Mouse (Mus musculus) midbrain, embryonic 13.5 days (tissue): ENCODE results near the gene Smox. TPM values are rescaled to one million over a fixed set of nuclear protein-coding genes. Genes with fewer than 3 reads are reported as not detected.

Experiments used
- ATAC-seq: fragments of 200-750 bp; cut with Nextera tagmentation; 2 replicates; pipeline ENCODE4 v1.8.0; 2017; ENCODE audit warnings: mild to moderate bottlenecking, moderate TSS enrichment, moderate library complexity
- H3K27ac ChIP-seq: fragments of 300-500 bp; sonication (generic); 2 replicates; pipeline ENCODE4 v1.5.1; 2015; ENCODE audit warnings: inconsistent platforms, mild to moderate bottlenecking, moderate library complexity
- H3K27me3 ChIP-seq: fragments of 300-500 bp; sonication (generic); 2 replicates; pipeline ENCODE4 v1.6.1; 2015; ENCODE audit warnings: mild to moderate bottlenecking, inconsistent platforms
- H3K36me3 ChIP-seq: fragments of 300-500 bp; sonication (generic); 2 replicates; pipeline ENCODE4 v1.6.1; 2015; ENCODE audit warnings: mild to moderate bottlenecking, inconsistent platforms
- H3K4me1 ChIP-seq: fragments of 300-500 bp; sonication (generic); replicated peaks from 2 replicates; pipeline ENCODE4 v1.6.1; 2015; ENCODE audit warnings: inconsistent platforms
- H3K4me2 ChIP-seq: fragments of 300-500 bp; sonication (generic); replicated peaks from 2 replicates; pipeline ENCODE4 v1.6.1; 2015; ENCODE audit warnings: moderate library complexity, mild to moderate bottlenecking, inconsistent platforms
- H3K4me3 ChIP-seq: fragments of 300-500 bp; sonication (generic); replicated peaks from 2 replicates; pipeline ENCODE4 v1.5.1; 2015; ENCODE audit warnings: mild to moderate bottlenecking, inconsistent platforms
- H3K9ac ChIP-seq: fragments of 300-500 bp; sonication (generic); replicated peaks from 2 replicates; pipeline ENCODE4 v1.6.1; 2015; ENCODE audit warnings: mild to moderate bottlenecking, inconsistent platforms
- H3K9me3 ChIP-seq: fragments of 300-500 bp; sonication (generic); 2 replicates; pipeline ENCODE4 v1.6.1; 2016; ENCODE audit warnings: mild to moderate bottlenecking, inconsistent platforms
- WGBS: fragments of 180-500 bp; shearing (Covaris S2); methylation state at CpG from one replicate; pipeline ENCODE4 v1.1.7; 2015; 5-methylcytosine and 5-hydroxymethylcytosine counted together
- polyA plus RNA-seq: library from polyadenylated mRNA; unstranded; fragments of >200 nt; fragmentation: Nextera tagmentation; extraction: Ambion mirVana; gene quantifications from 2 replicates; pipeline ENCODE4 v1.2.1, GENCODE M21; 2015

Smox gene
- polyA plus RNA-seq, 1 experiment from 2014 or later: 45.5 TPM

DNA sequence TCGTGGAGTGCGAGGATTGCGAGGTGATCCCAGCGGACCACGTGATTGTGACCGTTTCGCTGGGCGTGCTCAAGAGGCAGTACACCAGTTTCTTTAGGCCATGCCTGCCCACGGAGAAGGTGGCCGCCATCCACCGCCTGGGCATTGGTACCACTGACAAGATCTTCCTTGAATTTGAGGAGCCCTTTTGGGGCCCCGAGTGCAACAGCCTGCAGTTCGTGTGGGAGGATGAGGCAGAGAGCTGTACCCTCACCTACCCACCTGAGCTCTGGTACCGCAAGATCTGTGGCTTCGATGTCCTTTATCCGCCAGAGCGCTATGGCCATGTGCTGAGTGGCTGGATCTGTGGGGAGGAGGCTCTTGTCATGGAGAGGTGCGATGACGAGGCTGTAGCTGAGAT lies 29.4 kb downstream of the Smox start:
- 95% methylated on average over 19 of the region's 19 CpGs for WGBS
- no peak for ATAC-seq
- Histone ChIP-seq H3K4me2 (no peak overlapping the region), H3K27me3 (no peaks in the 10 kb centered on the region), H3K27ac (no peak overlapping the region), H3K4me3 (no peak overlapping the region), H3K9me3 (no peaks in the 10 kb centered on the region), H3K4me1 (no peaks in the 10 kb centered on the region), H3K9ac (no peak overlapping the region), H3K36me3 (peaks cover 45% of the 10 kb centered on the region)

- Histone ChIP-seq H3K4me1 (0 out of 2 replicates have a peak, but pooled peaks cover 3% of the 10 kb centered on the region), H3K27ac (no peak overlapping the region), H3K4me3 (no peak overlapping the region), H3K9ac (no peak overlapping the region), H3K4me2 (no peak overlapping the region), H3K27me3 (no peaks in the 10 kb centered on the region), H3K36me3 (peaks cover 9% of the 10 kb centered on the region), H3K9me3 (no peaks in the 10 kb centered on the region)
- ATAC-seq: no peak
- WGBS: 46% methylated on average over 3 of the region's 3 CpGs
These were observed 35.8 kb downstream of the Smox start for GRCm38 (mm10) chr2:131527061-131527460.

DNA sequence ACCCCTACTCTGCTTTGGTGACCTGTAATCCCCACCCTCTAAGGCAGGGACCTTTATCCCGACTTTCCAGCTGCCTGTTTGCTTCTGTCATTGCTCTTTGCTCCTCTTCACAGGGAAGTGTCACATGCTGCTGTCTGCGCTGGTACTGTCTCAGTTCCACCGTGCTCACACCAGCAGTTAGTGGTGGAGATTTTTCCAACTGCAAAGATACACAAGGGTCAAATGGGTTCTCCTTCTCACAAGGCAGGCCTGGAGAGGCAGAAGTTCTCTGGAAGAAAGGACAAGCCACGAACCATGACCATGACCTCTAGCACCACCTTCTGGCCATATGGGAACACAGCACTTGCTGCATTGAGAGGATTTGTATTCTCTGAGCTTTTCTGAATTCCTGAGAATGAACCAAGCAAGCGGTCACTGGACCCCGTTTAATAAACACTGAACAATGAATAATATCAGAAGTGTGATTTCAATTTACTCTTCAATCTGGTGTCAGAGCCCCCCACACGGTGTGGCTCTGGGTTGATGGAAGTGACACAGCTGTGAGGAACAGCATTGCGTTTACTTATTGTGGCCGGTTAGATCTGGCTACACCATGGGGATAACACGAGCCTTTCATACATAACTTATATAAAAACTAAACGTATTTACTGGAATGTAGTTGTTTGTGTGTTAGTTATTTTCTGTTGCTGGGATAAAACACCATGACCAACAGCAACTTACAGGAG lies 38.8 kb downstream of the Smox start:
- peak; percentile 75 for ATAC-seq
- Histone ChIP-seq H3K27me3 (no peaks in the 10 kb centered on the region), H3K4me3 (no peak overlapping the region), H3K27ac (no peak overlapping the region), H3K9ac (no peak overlapping the region), H3K9me3 (no peaks in the 10 kb centered on the region), H3K4me2 (no peak overlapping the region), H3K36me3 (peaks cover 3% of the 10 kb centered on the region), H3K4me1 (0 out of 2 replicates have a peak, but pooled peaks cover 3% of the 10 kb centered on the region)
- WGBS: 38% methylated on average over 11 of the region's 11 CpGs

GRCm38 (mm10) chr2:131530623-131531008 lies 39.3 kb downstream of the Smox start:
- no peak overlapping the region for H3K4me3 ChIP-seq
- H3K4me2 ChIP-seq: no peak overlapping the region
- WGBS: 23% methylated on average over 9 of the region's 9 CpGs
- no peak overlapping the region for H3K9ac ChIP-seq
- ATAC-seq: peak; percentile 46; the same call in 1 of the 2 replicates
- H3K9me3 ChIP-seq: no peaks in the 10 kb centered on the region
- H3K27ac ChIP-seq: no peak overlapping the region
- 0 out of 2 replicates have a peak, but pooled peaks cover 3% of the 10 kb centered on the region for H3K4me1 ChIP-seq
- H3K27me3 ChIP-seq: no peaks in the 10 kb centered on the region
- no peaks in the 10 kb centered on the region for H3K36me3 ChIP-seq

GRCm38 (mm10) chr2:131531271-131531670 lies 40.0 kb downstream of the Smox start:
- Histone ChIP-seq H3K27me3 (no peaks in the 10 kb centered on the region), H3K4me1 (0 out of 2 replicates have a peak, but pooled peaks cover 3% of the 10 kb centered on the region), H3K4me3 (no peak overlapping the region), H3K36me3 (no peaks in the 10 kb centered on the region), H3K9me3 (no peaks in the 10 kb centered on the region), H3K27ac (no peak overlapping the region), H3K9ac (no peak overlapping the region), H3K4me2 (no peak overlapping the region)
- 86% methylated on average over 7 of the region's 7 CpGs for WGBS
- no peak for ATAC-seq

DNA sequence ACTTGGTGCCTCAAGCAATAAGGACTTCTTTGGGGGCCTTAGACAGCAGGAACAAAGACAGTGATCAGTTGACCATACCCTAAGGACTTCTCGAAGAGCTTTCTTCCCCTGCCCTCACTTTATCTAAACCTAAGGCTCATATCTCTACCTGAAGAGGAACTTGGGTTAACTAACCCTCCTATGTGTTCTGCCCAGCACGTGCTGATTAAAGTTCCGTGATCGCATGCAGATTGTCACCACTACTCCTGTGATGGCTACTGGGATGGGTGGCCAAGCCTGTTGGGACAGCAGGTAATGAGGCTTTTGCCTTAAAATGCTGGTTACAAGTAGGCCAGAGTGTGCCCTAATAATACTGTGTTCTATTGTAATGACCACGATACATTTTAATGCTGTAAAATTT lies 43.9 kb downstream of the Smox start:
- H3K9me3 ChIP-seq: no peaks in the 10 kb centered on the region
- H3K36me3 ChIP-seq: no peaks in the 10 kb centered on the region
- no peak overlapping the region for H3K4me2 ChIP-seq
- H3K27ac ChIP-seq: no peak overlapping the region
- no peak for ATAC-seq
- H3K27me3 ChIP-seq: no peaks in the 10 kb centered on the region
- 92% methylated on average over 5 of the region's 5 CpGs for WGBS
- no peak overlapping the region for H3K9ac ChIP-seq
- H3K4me3 ChIP-seq: no peak overlapping the region
- 0 out of 2 replicates have a peak, but pooled peaks cover 3% of the 10 kb centered on the region for H3K4me1 ChIP-seq

- Histone ChIP-seq H3K4me2 (no peak overlapping the region), H3K9ac (no peak overlapping the region), H3K4me3 (no peak overlapping the region), H3K9me3 (no peaks in the 10 kb centered on the region), H3K36me3 (no peaks in the 10 kb centered on the region), H3K27ac (no peak overlapping the region), H3K27me3 (no peaks in the 10 kb centered on the region), H3K4me1 (peaks cover 5% of the 10 kb centered on the region; the same call in 1 of the 2 replicates)
- 67% methylated on average over 7 of the region's 7 CpGs for WGBS
- ATAC-seq: no peak
These were observed 47.0 kb downstream of the Smox start for GRCm38 (mm10) chr2:131538341-131538740.

DNA sequence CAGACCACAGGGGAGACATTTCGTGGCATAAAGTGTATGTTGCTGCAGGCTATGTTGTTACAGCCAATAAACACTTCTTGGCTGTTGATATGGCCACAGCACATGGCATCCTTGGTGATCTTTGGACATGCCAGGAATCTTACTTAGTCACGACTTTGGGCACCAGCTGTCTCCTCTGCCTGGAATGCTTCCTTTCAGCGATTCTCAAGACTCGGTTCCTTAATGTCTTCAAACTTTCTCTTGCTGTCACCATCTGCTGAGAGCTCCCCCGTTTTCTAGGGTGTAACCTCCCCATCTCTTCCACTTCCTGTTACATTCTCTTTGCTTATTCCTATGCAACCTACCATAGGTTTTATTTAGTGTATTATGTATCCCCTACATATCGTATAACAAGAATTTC lies 48.5 kb downstream of the Smox start:
- H3K4me2 ChIP-seq: no peak overlapping the region
- no peaks in the 10 kb centered on the region for H3K36me3 ChIP-seq
- H3K4me1 ChIP-seq: peaks cover 5% of the 10 kb centered on the region; the same call in 1 of the 2 replicates
- ATAC-seq: no peak
- H3K27me3 ChIP-seq: peaks cover 7% of the 10 kb centered on the region; the same call in 1 of the 2 replicates
- WGBS: 86% methylated on average over 6 of the region's 6 CpGs
- H3K9me3 ChIP-seq: no peaks in the 10 kb centered on the region
- H3K27ac ChIP-seq: no peak overlapping the region
- no peak overlapping the region for H3K4me3 ChIP-seq
- H3K9ac ChIP-seq: no peak overlapping the region

GRCm38 (mm10) chr2:131541686-131542085 lies 50.4 kb downstream of the Smox start:
- no peaks in the 10 kb centered on the region for H3K9me3 ChIP-seq
- H3K4me3 ChIP-seq: no peak overlapping the region
- H3K36me3 ChIP-seq: no peaks in the 10 kb centered on the region
- peaks cover 16% of the 10 kb centered on the region for H3K4me1 ChIP-seq
- H3K27me3 ChIP-seq: peaks cover 21% of the 10 kb centered on the region
- ATAC-seq: no peak
- H3K27ac ChIP-seq: no peak overlapping the region
- H3K9ac ChIP-seq: no peak overlapping the region
- no peak overlapping the region for H3K4me2 ChIP-seq
- WGBS: 78% methylated on average over 4 of the region's 4 CpGs

GRCm38 (mm10) chr2:131542531-131542930 lies 51.2 kb downstream of the Smox start:
- ATAC-seq: no peak
- H3K4me3 ChIP-seq: no peak overlapping the region
- H3K4me1 ChIP-seq: peaks cover 20% of the 10 kb centered on the region
- peaks cover 30% of the 10 kb centered on the region for H3K27me3 ChIP-seq
- no peak overlapping the region for H3K4me2 ChIP-seq
- no peak overlapping the region for H3K27ac ChIP-seq
- no peak overlapping the region for H3K9ac ChIP-seq
- no peaks in the 10 kb centered on the region for H3K36me3 ChIP-seq
- 31% methylated on average over 6 of the region's 6 CpGs for WGBS
- H3K9me3 ChIP-seq: no peaks in the 10 kb centered on the region

GRCm38 (mm10) chr2:131545386-131546307 lies 54.4 kb downstream of the Smox start:
- Histone ChIP-seq H3K27ac (no peak overlapping the region), H3K4me3 (peak overlapping the region; percentile 48), H3K9me3 (no peaks in the 10 kb centered on the region), H3K36me3 (no peaks in the 10 kb centered on the region), H3K9ac (peak overlapping the region; percentile 61), H3K27me3 (peaks cover 59% of the 10 kb centered on the region), H3K4me2 (peak overlapping the region; percentile 73), H3K4me1 (peaks cover 20% of the 10 kb centered on the region)
- WGBS: 2% methylated on average over 42 of the region's 45 CpGs
- peak; percentile 60 for ATAC-seq

- Histone ChIP-seq H3K27me3 (peaks cover 64% of the 10 kb centered on the region), H3K4me2 (peak overlapping the region; percentile 73), H3K4me3 (peak overlapping the region; percentile 48), H3K27ac (no peak overlapping the region), H3K36me3 (no peaks in the 10 kb centered on the region), H3K9ac (peak overlapping the region; percentile 61), H3K4me1 (peaks cover 20% of the 10 kb centered on the region), H3K9me3 (no peaks in the 10 kb centered on the region)
- ATAC-seq: no peak
- 2% methylated on average over 27 of the region's 27 CpGs for WGBS
These were observed 55.0 kb downstream of the Smox start for GRCm38 (mm10) chr2:131546308-131546700.
